Mouse (Mus musculus): ENCODE measurements around the gene Fgfr2. TPM values are rescaled to one million over a fixed set of nuclear protein-coding genes. Genes with fewer than 3 reads are reported as not detected.
A peak's percentile ranks its signal among the peaks of the same experiment; 100 is the strongest.

Gene Fgfr2
- total RNA-seq, 2 experiments from 2014 or later: 44.0 to 52.8 TPM

- DNase-seq (ENCODE audit: low spot score in 2 of 2): no peak
Measured at GRCm38 (mm10) chr7:130648061-130648460, 2475.1 kb downstream of the Fgfr2 start.

DNA sequence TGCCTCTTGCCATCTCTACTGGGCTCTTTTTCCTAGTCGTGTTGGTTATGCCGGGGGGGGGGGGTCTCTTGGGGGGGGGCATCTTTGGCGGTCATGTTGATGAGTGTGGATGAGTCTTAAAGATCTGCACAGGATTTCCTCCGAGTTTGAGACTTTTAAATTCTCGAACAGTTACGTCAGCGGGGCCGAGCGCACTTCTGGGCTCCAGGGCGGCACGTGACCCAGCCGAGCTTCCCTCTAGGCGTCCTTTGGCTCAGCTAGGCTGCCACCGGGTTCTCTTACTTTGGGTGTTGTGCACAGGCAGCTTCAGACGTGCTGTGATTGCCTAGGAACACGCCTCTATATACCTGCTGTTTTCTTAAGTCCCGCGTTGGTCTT lies 2476.4 kb downstream of the Fgfr2 start:
- DNase-seq (ENCODE audit: low spot score in 2 of 2): no peak

GRCm38 (mm10) chr7:130645994-130646761 lies 2477.0 kb downstream of the Fgfr2 start:
- DNase-seq (ENCODE audit: low spot score in 2 of 2): peak in 1 of 2 experiments; percentile 15

DNA sequence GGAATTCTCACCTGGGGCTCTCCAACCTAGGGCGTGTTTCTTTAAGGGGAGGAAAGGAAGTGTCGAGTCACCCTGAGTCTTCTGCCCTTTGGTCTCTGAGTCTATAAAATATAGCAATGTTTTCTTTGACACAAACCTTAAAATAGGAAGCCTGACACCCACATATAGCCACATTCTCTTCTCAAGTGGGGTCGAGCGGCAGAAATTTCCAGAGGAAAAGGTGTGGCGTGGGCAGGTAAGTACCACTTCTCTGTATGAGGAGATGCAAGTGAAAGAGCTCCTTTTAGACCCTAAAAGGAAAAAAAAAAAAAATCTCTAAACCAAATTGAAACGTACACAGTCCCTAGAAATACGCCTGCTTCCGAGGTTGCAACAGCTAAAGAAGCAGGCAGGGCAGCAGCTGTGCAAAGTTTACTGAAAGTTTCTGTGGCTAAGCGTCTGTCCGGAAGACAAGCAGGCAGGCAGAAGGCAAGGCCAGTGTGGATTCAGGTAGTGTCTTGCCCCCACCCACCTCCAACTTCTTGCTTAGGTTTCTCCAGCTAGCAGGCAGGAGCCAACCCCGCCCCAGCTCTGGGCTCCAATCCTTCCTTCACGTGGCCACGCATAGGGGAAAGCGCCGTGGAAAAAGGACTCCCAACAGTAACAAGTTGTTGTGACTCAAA lies 2477.7 kb downstream of the Fgfr2 start:
- DNase-seq (ENCODE audit: low spot score in 2 of 2): no peak

GRCm38 (mm10) chr7:130640681-130641080 lies 2482.5 kb downstream of the Fgfr2 start:
- DNase-seq (ENCODE audit: low spot score in 2 of 2): no peak

GRCm38 (mm10) chr7:130637811-130638210 lies 2485.3 kb downstream of the Fgfr2 start:
- DNase-seq (ENCODE audit: low spot score in 2 of 2): no peak

GRCm38 (mm10) chr7:130636902-130637301 lies 2486.2 kb downstream of the Fgfr2 start:
- no peak for DNase-seq (ENCODE audit: low spot score in 2 of 2)

DNA sequence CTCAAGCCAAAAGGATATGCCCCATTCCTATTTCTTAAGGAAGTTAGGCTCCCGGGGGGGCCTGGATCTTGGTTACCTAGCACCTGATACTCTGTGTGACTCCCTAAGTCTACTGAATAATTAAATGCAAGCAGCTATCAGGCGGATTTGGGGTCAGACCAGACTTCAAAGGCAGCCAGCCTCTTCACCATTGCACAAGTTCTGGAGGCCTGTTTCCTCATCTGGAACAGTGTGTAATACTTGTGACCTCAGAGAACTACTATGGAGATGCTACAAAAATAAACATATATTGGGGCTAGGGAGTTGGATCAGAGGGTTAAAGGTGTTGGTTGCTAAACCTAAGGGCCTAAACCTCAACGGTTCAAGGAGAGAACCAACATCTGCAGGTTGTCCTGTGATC lies 2486.9 kb downstream of the Fgfr2 start:
- DNase-seq (ENCODE audit: low spot score in 2 of 2): no peak

GRCm38 (mm10) chr7:130635212-130635611 lies 2487.9 kb downstream of the Fgfr2 start:
- no peak for DNase-seq (ENCODE audit: low spot score in 2 of 2)

- no peak for DNase-seq (ENCODE audit: low spot score in 2 of 2)
Measured at GRCm38 (mm10) chr7:130634259-130634871, 2488.8 kb downstream of the Fgfr2 start.

GRCm38 (mm10) chr7:130632379-130632732 lies 2490.8 kb downstream of the Fgfr2 start:
- no peak for DNase-seq (ENCODE audit: low spot score in 2 of 2)

- DNase-seq (ENCODE audit: low spot score in 2 of 2): no peak
Measured at GRCm38 (mm10) chr7:130631553-130632378, 2491.4 kb downstream of the Fgfr2 start.

DNA sequence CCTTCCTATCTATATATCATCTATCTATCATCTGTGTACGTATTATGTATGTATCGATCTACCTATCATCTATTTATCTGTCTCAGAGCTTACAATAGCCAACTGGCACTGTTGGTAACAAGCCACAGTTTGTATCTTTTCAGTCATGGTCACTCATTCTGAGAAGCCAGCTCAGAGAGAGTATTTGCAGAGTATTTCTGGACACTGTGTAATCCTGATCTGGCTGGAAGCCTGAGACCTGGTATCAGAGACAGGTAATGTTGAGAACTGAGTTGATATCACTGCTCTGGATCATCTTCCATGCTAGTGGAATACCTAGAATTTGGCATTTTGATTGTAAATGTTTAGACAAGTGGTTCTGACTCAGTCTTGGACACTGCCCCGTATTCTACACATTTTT lies 2492.2 kb downstream of the Fgfr2 start:
- DNase-seq (ENCODE audit: low spot score in 2 of 2): no peak

DNA sequence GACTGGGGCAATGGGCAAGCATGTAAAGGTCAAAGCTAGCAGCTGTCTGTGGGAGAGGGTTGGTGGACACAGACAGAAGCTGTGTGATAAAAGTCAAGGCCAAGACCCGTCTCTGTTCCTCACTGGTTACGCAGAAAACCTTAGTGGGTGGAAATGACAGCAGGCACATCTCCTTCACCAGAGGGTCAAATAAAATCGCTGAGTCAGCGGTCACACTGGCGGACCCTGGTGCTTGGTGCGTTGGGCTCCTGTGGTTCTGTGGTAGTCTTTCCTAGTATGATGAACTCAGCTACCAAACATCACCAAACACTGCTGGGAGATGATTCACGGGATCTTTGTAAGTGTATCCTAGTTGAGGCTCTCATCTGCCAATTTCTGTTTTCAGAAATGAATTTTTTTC lies 2493.2 kb downstream of the Fgfr2 start:
- DNase-seq (ENCODE audit: low spot score in 2 of 2): no peak

- no peak for DNase-seq (ENCODE audit: low spot score in 2 of 2)
Measured at GRCm38 (mm10) chr7:130628601-130629000, 2494.5 kb downstream of the Fgfr2 start.

DNA sequence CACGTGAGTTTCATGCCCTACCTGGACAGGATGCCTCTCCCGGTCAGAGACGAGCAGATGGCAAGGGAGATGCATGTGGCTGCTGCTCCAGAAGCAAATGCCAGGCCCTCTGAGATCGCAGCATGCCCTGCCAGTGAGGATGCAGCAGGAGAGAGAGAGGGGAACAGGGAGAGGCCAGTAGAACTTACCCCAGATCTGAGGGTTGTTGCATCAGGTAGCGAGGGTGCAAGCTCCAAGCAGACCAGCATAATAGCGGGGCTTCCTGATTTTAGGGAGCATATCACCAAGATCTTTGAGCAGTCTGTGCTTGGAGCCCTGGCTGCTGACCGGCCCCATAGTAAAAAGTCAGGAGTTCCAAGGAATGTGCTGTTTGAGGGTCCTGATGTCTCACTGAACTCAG lies 2497.8 kb downstream of the Fgfr2 start:
- DNase-seq (ENCODE audit: low spot score in 2 of 2): no peak

DNA sequence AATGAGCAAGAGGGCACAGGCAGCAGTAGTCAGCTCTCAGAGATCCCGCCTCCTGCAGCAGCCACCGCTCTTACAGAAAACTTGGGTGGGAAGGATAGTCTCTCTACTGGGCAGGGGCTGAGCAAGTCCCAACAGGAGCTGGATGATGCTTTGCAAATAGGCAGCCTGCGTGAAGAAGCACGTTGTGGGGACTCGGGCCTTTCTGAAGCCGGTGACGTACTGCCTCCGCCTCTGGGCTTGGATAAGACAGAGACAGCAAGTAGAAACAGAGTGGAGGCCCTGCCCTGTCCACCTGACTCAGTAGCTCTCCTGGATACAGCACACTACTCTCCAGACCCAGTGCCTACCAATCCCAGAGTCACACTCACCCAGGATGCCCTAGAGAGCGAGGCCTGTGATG lies 2498.9 kb downstream of the Fgfr2 start:
- no peak for DNase-seq (ENCODE audit: low spot score in 2 of 2)

DNA sequence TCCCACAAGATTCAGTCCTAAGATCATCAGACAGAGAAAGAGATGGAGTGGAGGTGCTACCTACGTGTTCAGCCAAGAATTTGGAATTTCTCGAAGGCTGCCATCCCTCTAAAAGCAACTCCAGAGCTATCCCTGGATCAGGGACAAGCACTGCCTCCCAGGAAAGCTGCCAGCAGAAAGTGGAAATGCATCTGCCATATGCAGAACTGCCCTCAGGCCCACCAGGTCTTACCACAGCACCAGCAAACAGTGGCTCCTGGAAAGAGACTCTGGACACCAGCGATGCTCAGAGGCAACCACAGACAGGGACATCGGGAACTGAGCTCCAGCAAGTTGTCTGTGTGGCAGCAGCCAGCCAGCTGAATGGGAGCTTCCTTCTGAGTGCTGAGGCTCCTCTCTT lies 2500.8 kb downstream of the Fgfr2 start:
- DNase-seq (ENCODE audit: low spot score in 2 of 2): no peak

DNA sequence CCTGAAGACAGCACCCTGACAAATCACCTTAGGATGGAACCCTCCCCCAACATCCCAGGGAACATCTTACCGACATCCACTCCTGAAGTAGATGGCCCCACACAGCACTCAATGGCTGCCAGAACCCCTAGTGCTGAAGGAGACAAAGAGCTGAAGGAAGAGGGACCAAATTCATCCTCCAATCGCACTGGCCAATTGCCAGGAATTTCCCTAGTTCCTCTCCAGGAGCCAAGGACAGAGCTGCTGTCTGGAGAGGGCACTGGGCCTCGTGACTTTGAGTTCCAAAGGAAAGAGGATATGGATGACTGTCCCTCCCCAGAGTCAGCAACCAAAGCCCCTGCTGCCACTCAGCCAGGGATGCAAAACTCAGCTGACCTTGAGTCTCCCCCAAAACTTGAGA lies 2501.2 kb downstream of the Fgfr2 start:
- no peak for DNase-seq (ENCODE audit: low spot score in 2 of 2)

- DNase-seq (ENCODE audit: low spot score in 2 of 2): no peak
Measured at GRCm38 (mm10) chr7:130621068-130621467, 2502.1 kb downstream of the Fgfr2 start.

DNA sequence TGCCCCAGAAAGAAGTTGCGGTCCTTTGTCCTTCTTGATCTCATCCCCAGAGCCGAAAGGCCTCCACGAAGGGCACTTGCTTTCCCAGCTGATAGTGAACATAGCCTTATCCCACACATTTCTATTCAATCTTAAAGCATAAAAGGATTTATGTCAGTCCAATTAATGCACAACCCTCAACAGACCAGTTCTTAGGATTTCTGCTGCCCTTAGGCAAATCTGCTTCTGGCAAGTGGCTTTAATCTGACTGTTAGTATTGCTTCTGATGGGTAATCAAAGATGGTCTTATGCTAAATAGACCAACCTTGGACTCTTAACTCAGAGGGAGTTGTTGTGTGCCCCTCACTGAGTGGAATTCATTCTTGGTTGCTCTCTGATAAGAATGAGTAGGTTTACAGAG lies 2505.6 kb downstream of the Fgfr2 start:
- DNase-seq (ENCODE audit: low spot score in 2 of 2): no peak

GRCm38 (mm10) chr7:130613973-130614372 lies 2509.2 kb downstream of the Fgfr2 start:
- no peak for DNase-seq (ENCODE audit: low spot score in 2 of 2)

All from left cerebral cortex, adult 18-20 months (tissue).